Comparison of ENCODE assay signal across 25 mouse cellular contexts in genomic region chr17:28994615-28995014, GRCm38 (mm10). TPM values are rescaled to one million over a fixed set of nuclear protein-coding genes. Genes with fewer than 3 reads are reported as not detected.
"Had no signal": no experiment of that assay in that cellular context is flagged by ENCODE, and none has a peak within 500 bp of the region (broad histone marks: within the 10 kb centered on the region; RNA-seq: fewer than 3 reads in every experiment).

No protein-coding gene starts in this region.

- H3K4me3 ChIP-seq: left cerebral cortex, adult 2 months; liver, embryonic 13.5 days; midbrain, embryonic 12.5 days; midbrain, embryonic 15.5 days; neural tube, embryonic 13.5 days had no signal

- H3K9me3 ChIP-seq: liver, embryonic 13.5 days; midbrain, embryonic 12.5 days; midbrain, embryonic 15.5 days; neural tube, embryonic 13.5 days had no signal

- H3K27me3 ChIP-seq: liver, embryonic 13.5 days; midbrain, embryonic 12.5 days; midbrain, embryonic 15.5 days; neural tube, embryonic 13.5 days had no signal

- ATAC-seq: intestine, embryonic 16.5 days; midbrain, embryonic 15.5 days had no signal

- DNase-seq: kidney, adult 18-20 months; kidney, adult 9 months; kidney, postnatal 14 days; kidney, postnatal 4 days; layer of hippocampus, adult 9-11 months; layer of hippocampus, postnatal 36 days; liver, embryonic 13.5 days; lung, adult 2 months; lung, postnatal 36 days; retina, postnatal 1 day; right cerebral cortex, postnatal 25 days; spleen, adult 18-20 months; thymus, postnatal 14 days; thymus, postnatal 4 days had no signal

- H3K4me1 ChIP-seq: liver, embryonic 13.5 days; midbrain, embryonic 12.5 days; midbrain, embryonic 15.5 days; neural tube, embryonic 13.5 days had no signal

RNA-seq across cellular contexts. Expression of gene Pxt1, which starts 51.0 kb away (rescaled TPM):
- total RNA-seq: layer of hippocampus, adult 18-20 months; layer of hippocampus, postnatal 36 days; left cerebral cortex, adult 2 months; left cerebral cortex, postnatal 10 days; left cerebral cortex, postnatal 36 days; liver, adult 2 months; neutrophil, adult 5-6 weeks had no signal
- polyA plus RNA-seq: intestine, embryonic 16.5 days; limb, embryonic 11.5 days; liver, adult 2 months; midbrain, embryonic 12.5 days; neural tube, embryonic 13.5 days had no signal
